ENCODE assay signal across 8 mouse cellular contexts in the genomic region with DNA sequence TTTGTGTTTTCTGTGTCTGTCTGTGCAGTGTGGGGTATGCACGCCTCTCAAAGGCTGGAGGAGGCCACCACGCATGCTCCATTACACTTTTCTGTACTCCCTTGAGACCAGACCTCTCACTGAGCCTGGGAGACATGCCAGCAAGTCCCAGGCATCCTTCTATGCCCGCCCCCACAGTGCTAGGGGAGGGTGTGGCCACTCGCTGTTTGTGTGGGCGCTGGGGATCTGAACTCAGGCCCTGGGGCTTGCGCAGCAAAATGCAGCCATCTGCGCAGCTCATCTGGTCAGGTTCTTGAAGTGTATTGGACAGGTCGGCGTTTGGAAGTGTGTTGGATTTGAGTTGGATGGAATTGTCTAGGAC. TPM values are rescaled to one million over a fixed set of nuclear protein-coding genes. Genes with fewer than 3 reads are reported as not detected.
DNase-seq lines count a peak whose midpoint lies in the region; ATAC-seq lines count a peak whose summit lies in the region.

No protein-coding gene starts in this region.

- H3K27ac ChIP-seq in heart, embryonic 12.5 days (ENCODE audit: poor library complexity, severe bottlenecking) = no peak overlapping the region
- 0 out of 2 replicates have a peak overlapping the region, but pooled peaks have one; percentile 33 for H3K27ac ChIP-seq in stomach, embryonic 15.5 days

- H3K9me3 ChIP-seq in heart, embryonic 12.5 days (replicated peaks) = no peaks in the 10 kb centered on the region
- no peaks in the 10 kb centered on the region for H3K9me3 ChIP-seq in stomach, embryonic 15.5 days

- ATAC-seq in heart, embryonic 12.5 days (ENCODE audit: insufficient number of reproducible peaks, low FRiP score) = no peak
- ATAC-seq in stomach, embryonic 15.5 days (ENCODE audit: insufficient read depth, low FRiP score, low read depth) = no peak

- peaks cover 3% of the 10 kb centered on the region; the same call in 1 of the 2 replicates for H3K36me3 ChIP-seq in heart, embryonic 12.5 days
- H3K36me3 ChIP-seq in stomach, embryonic 15.5 days = no peaks in the 10 kb centered on the region

- H3K4me3 ChIP-seq in heart, embryonic 12.5 days = no peak overlapping the region
- H3K4me3 ChIP-seq in stomach, embryonic 15.5 days (replicated peaks) = peak overlapping the region; percentile 7; the same call in 1 of the 2 replicates

- no peaks in the 10 kb centered on the region for H3K27me3 ChIP-seq in heart, embryonic 12.5 days (replicated peaks)
- no peaks in the 10 kb centered on the region for H3K27me3 ChIP-seq in stomach, embryonic 15.5 days (replicated peaks)

- DNase-seq in spleen, adult 18-20 months = peak; percentile 48
- no peak for DNase-seq in spleen, adult 12 weeks (ENCODE audit: low spot score)
- peak; percentile 53 to 58 for DNase-seq in cerebellum, postnatal 14 days
- peak; percentile 68 for DNase-seq in kidney, postnatal 14 days
- DNase-seq in lung, postnatal 36 days = peak; percentile 74
- no peak for DNase-seq in embryo, embryonic 11 days

- H3K9ac ChIP-seq in heart, embryonic 12.5 days = no peak overlapping the region
- H3K9ac ChIP-seq in stomach, embryonic 15.5 days = no peak overlapping the region

- 89% methylated on average over 9 of the region's 9 CpGs for WGBS in heart, embryonic 12.5 days
- 84% methylated on average over 9 of the region's 9 CpGs for WGBS in stomach, embryonic 15.5 days

- peaks cover 54% of the 10 kb centered on the region for H3K4me1 ChIP-seq in heart, embryonic 12.5 days (replicated peaks)
- H3K4me1 ChIP-seq in stomach, embryonic 15.5 days = peaks cover 51% of the 10 kb centered on the region

- peak overlapping the region; percentile 8; the same call in 1 of the 2 replicates for H3K4me2 ChIP-seq in heart, embryonic 12.5 days
- peak overlapping the region; percentile 22; the same call in 1 of the 2 replicates for H3K4me2 ChIP-seq in stomach, embryonic 15.5 days

RNA-seq across cellular contexts. Expression of gene Psap, which starts 2.5 kb away (rescaled TPM):
- polyA plus RNA-seq in heart, embryonic 12.5 days (2016; fragmentation: Nextera tagmentation; extraction: Ambion mirVana) = 95.6 and 100.0 TPM in 2 replicates
- polyA plus RNA-seq in stomach, embryonic 15.5 days (2015; fragmentation: Nextera tagmentation; extraction: Ambion mirVana) = 142 and 155 TPM in 2 replicates

Comparison
In these comparisons a context has a peak if more than half of its experiments do, and no peak if none do; other contexts are left out.
1. DNase-seq: peak in spleen, adult 18-20 months (2 of 2), cerebellum, postnatal 14 days (2 of 2), kidney, postnatal 14 days (single experiment) and lung, postnatal 36 days (single experiment); none in spleen, adult 12 weeks (single experiment) and embryo, embryonic 11 days (single experiment).